In the genomic region with DNA sequence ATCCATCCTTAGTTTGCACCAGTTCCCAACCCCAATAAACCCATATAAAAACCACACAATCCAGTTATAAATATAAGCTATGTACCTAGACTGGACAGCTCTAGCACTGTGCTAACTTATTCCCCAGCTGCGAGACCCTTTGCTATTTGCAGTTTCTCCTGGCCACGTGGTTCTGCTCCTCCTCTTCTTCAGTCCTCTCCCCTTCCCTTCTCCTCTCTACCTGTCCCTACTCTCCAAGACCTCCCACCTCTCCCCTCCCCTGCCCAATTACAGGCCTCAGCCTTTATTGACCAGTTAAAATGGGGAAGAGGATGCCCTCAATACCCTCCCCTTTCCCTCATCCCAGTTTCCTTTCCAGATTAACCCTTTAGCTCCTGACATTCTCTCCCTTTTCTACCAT, we compare ENCODE assay signal across 8 mouse cellular contexts. TPM values are rescaled to one million over a fixed set of nuclear protein-coding genes. Genes with fewer than 3 reads are reported as not detected.
DNase-seq lines count a peak whose midpoint lies in the region; ATAC-seq and TF ChIP-seq lines count a peak whose summit lies in the region.

No protein-coding gene starts in this region.

- ATAC-seq in cerebellum, adult (ENCODE audit: insufficient number of reproducible peaks, low FRiP score, low TSS enrichment) = no peak
- no peak for ATAC-seq in limb, embryonic 14.5 days (ENCODE audit: low FRiP score, low read depth)
- no peak for ATAC-seq in megakaryocyte progenitor cell, adult 5-6 weeks (replicated peaks; ENCODE audit: poor library complexity)

- H3K4me2 ChIP-seq in limb, embryonic 14.5 days (replicated peaks; ENCODE audit: low read depth, low read length, severe bottlenecking) = peak overlapping the region; percentile 72

- H3K27me3 ChIP-seq in testis, adult 2 months (ENCODE audit: control insufficient read depth, insufficient read depth, low read length) = no peaks in the 10 kb centered on the region
- no peaks in the 10 kb centered on the region for H3K27me3 ChIP-seq in limb, embryonic 14.5 days (ENCODE audit: control insufficient read depth, insufficient read depth, low read length)

- peaks cover 6% of the 10 kb centered on the region for H3K4me1 ChIP-seq in testis, adult 2 months (ENCODE audit: control insufficient read depth, insufficient read depth, low read length)
- peaks cover 11% of the 10 kb centered on the region for H3K4me1 ChIP-seq in limb, embryonic 14.5 days (ENCODE audit: control insufficient read depth, insufficient read depth, low read length)

- 3% methylated on average over 2 of the region's 2 CpGs for WGBS in limb, embryonic 14.5 days

- peak overlapping the region; percentile 75 for H3K4me3 ChIP-seq in testis, adult 2 months (ENCODE audit: control insufficient read depth, low read depth, low read length)
- H3K4me3 ChIP-seq in limb, embryonic 14.5 days (replicated peaks; ENCODE audit: low read length) = peak overlapping the region; percentile 61

- no peaks in the 10 kb centered on the region for H3K9me3 ChIP-seq in limb, embryonic 14.5 days (ENCODE audit: control insufficient read depth, low read length)

- H3K9ac ChIP-seq in limb, embryonic 14.5 days (ENCODE audit: low read depth, low read length, severe bottlenecking) = peak overlapping the region; percentile 66; the same call in 1 of the 2 replicates

- TF ChIP-seq POLR2A in testis, adult 2 months (IDR thresholded peaks at IDR 0.05; ENCODE audit: control insufficient read depth, low read depth, low read length) = no peak
- no peak for TF ChIP-seq POLR2A in limb, embryonic 14.5 days (IDR thresholded peaks at IDR 0.05; ENCODE audit: borderline replicate concordance, extremely low read depth, insufficient read depth, insufficient read length)

- TF ChIP-seq CTCF in testis, adult 2 months (IDR thresholded peaks at IDR 0.05; ENCODE audit: control insufficient read depth, insufficient read depth, insufficient replicate concordance, low read depth, low read length) = no peak

- DNase-seq in cerebellum, adult 9-11 months = peak; percentile 48
- DNase-seq in testis, postnatal 14 days (ENCODE audit: low spot score) = no peak
- no peak for DNase-seq in limb, embryonic 14.5 days (ENCODE audit: low spot score)
- DNase-seq in adrenal gland, postnatal 36 days = no peak
- no peak for DNase-seq in thymus, postnatal 10 days (ENCODE audit: low spot score in 2 of 2)

- H3K27ac ChIP-seq in testis, adult 2 months (ENCODE audit: control insufficient read depth, insufficient read depth, low read depth, low read length) = no peak overlapping the region
- no peak overlapping the region for H3K27ac ChIP-seq in limb, embryonic 14.5 days (replicated peaks; ENCODE audit: low read depth, low read length)

- no peaks in the 10 kb centered on the region for H3K36me3 ChIP-seq in testis, adult 2 months (ENCODE audit: control insufficient read depth, insufficient read depth, low read length)
- no peaks in the 10 kb centered on the region for H3K36me3 ChIP-seq in limb, embryonic 14.5 days (ENCODE audit: control insufficient read depth, insufficient read depth, low read length)

RNA-seq across cellular contexts. Expression of gene Zbtb5, which starts 1.3 kb away (rescaled TPM):
- 36.2 and 41.6 TPM in 2 replicates for polyA plus RNA-seq in testis, adult 2 months (2012; rRNA removed)
- polyA plus RNA-seq in limb, embryonic 14.5 days (2012; rRNA removed) = 16.0 and 21.2 TPM in 2 replicates
- polyA plus RNA-seq in limb, embryonic 14.5 days (2014; fragmentation: Nextera tagmentation; extraction: Ambion mirVana) = 27.4 and 29.3 TPM in 2 replicates
- total RNA-seq in megakaryocyte progenitor cell, adult 5-6 weeks (2015) = 5.7 and 6.5 TPM in 2 replicates
- total RNA-seq in megakaryocyte progenitor cell, adult 5-6 weeks (2017) = 9.5 and 10.1 TPM in 2 replicates
- total RNA-seq in adrenal gland, postnatal 36 days (2021) = 10 to 100 TPM in 1 of 2 experiments, 1 to 10 TPM in 1; 9.1 to 13.1 TPM

RNA-seq across cellular contexts. Expression of gene Polr1e, which starts 4.8 kb away (rescaled TPM):
- 6.3 and 6.8 TPM in 2 replicates for polyA plus RNA-seq in testis, adult 2 months (2012; rRNA removed)
- polyA plus RNA-seq in limb, embryonic 14.5 days (2012; rRNA removed) = 19.3 and 22.2 TPM in 2 replicates
- polyA plus RNA-seq in limb, embryonic 14.5 days (2014; fragmentation: Nextera tagmentation; extraction: Ambion mirVana) = 36.5 and 38.8 TPM in 2 replicates
- 50.9 and 65.2 TPM in 2 replicates for total RNA-seq in megakaryocyte progenitor cell, adult 5-6 weeks (2015)
- 47.3 and 53.0 TPM in 2 replicates for total RNA-seq in megakaryocyte progenitor cell, adult 5-6 weeks (2017)
- total RNA-seq in adrenal gland, postnatal 36 days (2021) = 10 to 100 TPM; 15.9 to 20.4 TPM

RNA-seq across cellular contexts. Expression of gene Grhpr, which starts 32.3 kb away (rescaled TPM):
- 12.6 and 13.1 TPM in 2 replicates for polyA plus RNA-seq in testis, adult 2 months (2012; rRNA removed)
- polyA plus RNA-seq in limb, embryonic 14.5 days (2012; rRNA removed) = 42.1 and 48.0 TPM in 2 replicates
- polyA plus RNA-seq in limb, embryonic 14.5 days (2014; fragmentation: Nextera tagmentation; extraction: Ambion mirVana) = 49.3 and 51.2 TPM in 2 replicates
- 11.8 and 12.0 TPM in 2 replicates for total RNA-seq in megakaryocyte progenitor cell, adult 5-6 weeks (2015)
- total RNA-seq in megakaryocyte progenitor cell, adult 5-6 weeks (2017) = 7.9 and 8.9 TPM in 2 replicates
- total RNA-seq in adrenal gland, postnatal 36 days (2021) = 100 to 1,000 TPM; 176 to 181 TPM

Comparison
In these comparisons a context has a peak if more than half of its experiments do, and no peak if none do; other contexts are left out.
1. RNA of gene Grhpr, which starts 32.3 kb away (total RNA-seq): 176 to 181 TPM in adrenal gland, postnatal 36 days; 7.9 to 12.0 TPM in megakaryocyte progenitor cell, adult 5-6 weeks; every median in the first group is over 10 times any median in the second.